Mouse (Mus musculus) heart, embryonic 12.5 days (tissue): ENCODE results near the gene Stat4. TPM values are rescaled to one million over a fixed set of nuclear protein-coding genes. Genes with fewer than 3 reads are reported as not detected.

Source experiments
- ATAC-seq: fragments of 200-750 bp; cut with Nextera tagmentation; 2 replicates; pipeline ENCODE4 v1.8.0; 2017; ENCODE audit warnings: moderate TSS enrichment, moderate library complexity; ENCODE audit not compliant: insufficient number of reproducible peaks, low FRiP score
- H3K27ac ChIP-seq: fragments of 300-500 bp; sonication (generic); 2 replicates; pipeline ENCODE4 v1.5.1; 2016; ENCODE audit warnings: mild to moderate bottlenecking, moderate library complexity; ENCODE audit not compliant: poor library complexity, severe bottlenecking
- H3K27me3 ChIP-seq: fragments of 300-500 bp; sonication (generic); replicated peaks from 2 replicates; pipeline ENCODE4 v1.6.1; 2016; ENCODE audit warnings: mild to moderate bottlenecking, moderate library complexity
- H3K36me3 ChIP-seq: fragments of 300-500 bp; sonication (generic); 2 replicates; pipeline ENCODE4 v1.6.1; 2016; ENCODE audit warnings: mild to moderate bottlenecking, moderate library complexity
- H3K4me1 ChIP-seq: fragments of 300-500 bp; sonication (generic); replicated peaks from 2 replicates; pipeline ENCODE4 v1.6.1; 2016; ENCODE audit warnings: mild to moderate bottlenecking
- H3K4me2 ChIP-seq: fragments of 300-500 bp; sonication (generic); 2 replicates; pipeline ENCODE4 v1.6.1; 2016; ENCODE audit warnings: mild to moderate bottlenecking, moderate library complexity
- H3K4me3 ChIP-seq: fragments of 300-500 bp; sonication (generic); 2 replicates; pipeline ENCODE4 v1.5.1; 2016; ENCODE audit warnings: mild to moderate bottlenecking
- H3K9ac ChIP-seq: fragments of 300-500 bp; sonication (generic); 2 replicates; pipeline ENCODE4 v1.6.1; 2016; ENCODE audit warnings: mild to moderate bottlenecking, moderate library complexity
- H3K9me3 ChIP-seq: fragments of 300-500 bp; sonication (generic); replicated peaks from 2 replicates; pipeline ENCODE4 v1.6.1; 2016; ENCODE audit warnings: mild to moderate bottlenecking, moderate library complexity
- WGBS: fragments of 180-500 bp; shearing (Covaris S2); methylation state at CpG from one replicate; pipeline ENCODE4 v1.1.7; 2016; 5-methylcytosine and 5-hydroxymethylcytosine counted together
- polyA plus RNA-seq: library from polyadenylated mRNA; unstranded; fragments of >200 nt; fragmentation: Nextera tagmentation; extraction: Ambion mirVana; gene quantifications from 2 replicates; pipeline ENCODE4 v1.2.1, GENCODE M21; 2016

Stat4 gene
- polyA plus RNA-seq, 1 experiment from 2014 or later: 2.6 TPM

- Histone ChIP-seq H3K27ac (no peak overlapping the region), H3K9me3 (no peaks in the 10 kb centered on the region), H3K36me3 (peaks cover 15% of the 10 kb centered on the region), H3K9ac (no peak overlapping the region), H3K4me1 (peaks cover 50% of the 10 kb centered on the region), H3K27me3 (no peaks in the 10 kb centered on the region), H3K4me3 (no peak overlapping the region), H3K4me2 (no peak overlapping the region)
- no peak; the same call in 1 of the 2 replicates for ATAC-seq
- WGBS: 46% methylated on average over 12 of the region's 12 CpGs
Measured at GRCm38 (mm10) chr1:52146214-52146970, 159.4 kb downstream of the Stat4 start.

DNA sequence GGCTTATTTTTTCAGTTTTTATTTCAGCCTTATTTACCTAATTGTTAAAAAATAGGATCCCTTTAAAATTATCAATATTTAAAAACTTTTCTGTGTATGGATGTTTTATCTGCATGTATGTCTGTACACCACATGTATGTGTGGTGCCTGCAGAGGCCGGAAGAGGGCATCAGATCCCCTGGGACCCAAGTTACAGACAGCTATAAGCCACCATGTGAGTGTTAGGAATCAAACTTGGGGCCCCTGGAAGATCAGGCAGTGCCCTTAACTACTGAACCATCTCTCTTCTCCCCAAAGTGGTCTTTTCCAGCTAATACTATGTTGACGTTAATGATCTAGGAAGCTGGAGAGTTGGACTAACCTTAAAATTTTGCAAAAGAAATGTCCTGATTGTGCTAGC is 160.5 kb downstream of the Stat4 start:
- H3K9me3 ChIP-seq: no peaks in the 10 kb centered on the region
- H3K27me3 ChIP-seq: no peaks in the 10 kb centered on the region
- H3K4me1 ChIP-seq: peaks cover 41% of the 10 kb centered on the region
- 80% methylated on average over 2 of the region's 2 CpGs for WGBS
- no peak for ATAC-seq
- no peak overlapping the region for H3K4me3 ChIP-seq
- H3K9ac ChIP-seq: no peak overlapping the region
- H3K36me3 ChIP-seq: peaks cover 21% of the 10 kb centered on the region
- H3K27ac ChIP-seq: no peak overlapping the region
- no peak overlapping the region for H3K4me2 ChIP-seq

- no peak overlapping the region for H3K27ac ChIP-seq
- no peak overlapping the region for H3K4me2 ChIP-seq
- H3K36me3 ChIP-seq: peaks cover 21% of the 10 kb centered on the region
Measured at GRCm38 (mm10) chr1:52148178-52148577, 161.2 kb downstream of the Stat4 start.

GRCm38 (mm10) chr1:52148696-52149095 is 161.7 kb downstream of the Stat4 start:
- H3K9me3 ChIP-seq: no peaks in the 10 kb centered on the region
- H3K36me3 ChIP-seq: peaks cover 19% of the 10 kb centered on the region
- H3K4me2 ChIP-seq: no peak overlapping the region
- no peak overlapping the region for H3K4me3 ChIP-seq
- ATAC-seq: no peak
- no peak overlapping the region for H3K9ac ChIP-seq
- 60% methylated on average over 7 of the region's 7 CpGs for WGBS
- no peak overlapping the region for H3K27ac ChIP-seq
- H3K27me3 ChIP-seq: no peaks in the 10 kb centered on the region
- peaks cover 37% of the 10 kb centered on the region for H3K4me1 ChIP-seq

More at GRCm38 (mm10) chr1:52148178-52148577, 161.2 kb downstream of the Stat4 start:
- no peak overlapping the region for H3K9ac ChIP-seq
- H3K9me3 ChIP-seq: no peaks in the 10 kb centered on the region
- WGBS: 39% methylated on average over 7 of the region's 7 CpGs
- no peak for ATAC-seq
- no peaks in the 10 kb centered on the region for H3K27me3 ChIP-seq
- H3K4me3 ChIP-seq: no peak overlapping the region
- H3K4me1 ChIP-seq: peaks cover 40% of the 10 kb centered on the region

DNA sequence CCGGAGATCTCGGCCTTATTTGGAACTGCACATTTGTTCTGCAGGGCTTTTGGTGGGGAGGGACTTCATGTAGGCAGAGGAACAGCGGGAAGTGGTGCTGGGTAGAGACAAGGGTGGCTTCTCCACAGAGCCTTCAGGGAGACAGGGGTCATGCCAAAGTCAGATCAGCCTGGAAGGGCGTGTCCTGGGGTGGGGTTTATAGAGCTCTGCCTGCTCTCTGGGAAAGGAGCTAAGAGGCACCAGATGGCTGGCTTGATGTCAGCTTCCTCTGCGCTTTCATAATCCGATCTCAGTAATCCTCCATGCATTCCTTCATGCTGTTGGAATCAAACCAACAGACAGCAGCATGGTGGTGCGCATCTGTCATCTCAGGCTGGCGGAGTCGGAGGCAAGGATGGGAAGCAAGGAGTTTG is 163.0 kb downstream of the Stat4 start:
- no peak overlapping the region for H3K4me2 ChIP-seq
- H3K27ac ChIP-seq: peak overlapping the region; percentile 73
- H3K9me3 ChIP-seq: no peaks in the 10 kb centered on the region
- H3K4me3 ChIP-seq: no peak overlapping the region
- 41% methylated on average over 9 of the region's 9 CpGs for WGBS
- H3K4me1 ChIP-seq: peaks cover 37% of the 10 kb centered on the region
- no peak overlapping the region for H3K9ac ChIP-seq
- no peaks in the 10 kb centered on the region for H3K27me3 ChIP-seq
- ATAC-seq: 0 out of 2 replicates have a peak, but pooled peaks have one; percentile 14
- H3K36me3 ChIP-seq: peaks cover 18% of the 10 kb centered on the region

- H3K36me3 ChIP-seq: peaks cover 21% of the 10 kb centered on the region
- no peak overlapping the region for H3K9ac ChIP-seq
- H3K27ac ChIP-seq: peak overlapping the region; percentile 73; the same call in 1 of the 2 replicates
Measured at GRCm38 (mm10) chr1:52150676-52151075, 163.7 kb downstream of the Stat4 start.

DNA sequence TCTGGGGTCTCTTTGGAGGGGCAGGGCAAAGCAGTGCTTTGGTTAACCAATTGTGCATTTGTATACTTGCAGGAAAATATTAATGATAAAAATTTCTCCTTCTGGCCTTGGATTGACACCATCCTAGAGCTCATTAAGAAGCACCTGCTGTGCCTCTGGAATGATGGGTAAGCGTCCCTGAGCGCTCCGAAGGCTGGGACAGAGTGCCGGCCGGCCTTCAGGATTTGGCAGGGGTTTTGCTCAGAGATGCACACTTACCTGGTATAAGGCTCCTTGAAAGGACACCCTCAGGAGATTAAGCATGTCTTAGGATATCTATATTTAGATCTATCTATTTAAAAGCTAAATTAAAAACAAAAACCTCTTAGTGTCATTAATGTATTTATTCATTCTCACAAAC is 164.2 kb downstream of the Stat4 start:
- Histone ChIP-seq H3K27ac (peak overlapping the region; percentile 73; the same call in 1 of the 2 replicates), H3K4me2 (no peak overlapping the region; the same call in 1 of the 2 replicates), H3K4me3 (no peak overlapping the region), H3K9me3 (no peaks in the 10 kb centered on the region), H3K4me1 (peaks cover 37% of the 10 kb centered on the region), H3K9ac (no peak overlapping the region), H3K27me3 (no peaks in the 10 kb centered on the region), H3K36me3 (peaks cover 21% of the 10 kb centered on the region)
- no peak for ATAC-seq
- 87% methylated on average over 5 of the region's 5 CpGs for WGBS

More at GRCm38 (mm10) chr1:52150676-52151075, 163.7 kb downstream of the Stat4 start:
- H3K4me3 ChIP-seq: no peak overlapping the region
- peaks cover 37% of the 10 kb centered on the region for H3K4me1 ChIP-seq
- no peaks in the 10 kb centered on the region for H3K9me3 ChIP-seq
- H3K4me2 ChIP-seq: peak overlapping the region; percentile 3; the same call in 1 of the 2 replicates
- ATAC-seq: peak; percentile 85
- H3K27me3 ChIP-seq: no peaks in the 10 kb centered on the region
- WGBS: 25% methylated on average over 11 of the region's 11 CpGs

DNA sequence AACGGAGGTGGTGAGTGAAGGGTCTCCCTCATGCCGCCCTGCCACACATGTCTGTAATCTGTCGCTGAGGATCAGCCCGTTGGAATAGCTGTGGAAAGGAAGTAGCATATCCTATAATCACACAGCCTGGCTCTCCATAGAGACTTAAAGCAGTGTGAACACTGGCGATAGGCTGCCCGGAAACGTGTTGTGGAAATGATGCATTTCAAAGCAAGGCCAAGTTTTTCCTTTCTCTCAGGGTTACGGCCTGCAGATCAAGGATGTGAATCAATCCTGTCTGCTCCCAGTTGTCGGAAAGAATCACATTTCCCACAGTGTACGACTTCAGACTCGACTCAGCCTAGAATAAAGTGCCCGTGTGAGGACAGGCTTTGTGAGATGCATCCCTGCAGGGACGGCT is 165.4 kb downstream of the Stat4 start:
- no peaks in the 10 kb centered on the region for H3K9me3 ChIP-seq
- peak; percentile 73 for ATAC-seq
- peaks cover 35% of the 10 kb centered on the region for H3K4me1 ChIP-seq
- no peak overlapping the region for H3K4me3 ChIP-seq
- H3K27ac ChIP-seq: peak overlapping the region; percentile 88
- H3K27me3 ChIP-seq: no peaks in the 10 kb centered on the region
- H3K9ac ChIP-seq: no peak overlapping the region
- H3K4me2 ChIP-seq: no peak overlapping the region
- H3K36me3 ChIP-seq: peaks cover 25% of the 10 kb centered on the region
- WGBS: 57% methylated on average over 13 of the region's 13 CpGs

GRCm38 (mm10) chr1:52152936-52153335 is 166.0 kb downstream of the Stat4 start:
- WGBS: 39% methylated on average over 3 of the region's 3 CpGs
- no peak for ATAC-seq
- peaks cover 31% of the 10 kb centered on the region for H3K4me1 ChIP-seq
- H3K36me3 ChIP-seq: peaks cover 31% of the 10 kb centered on the region
- H3K4me2 ChIP-seq: no peak overlapping the region
- H3K4me3 ChIP-seq: no peak overlapping the region
- no peaks in the 10 kb centered on the region for H3K27me3 ChIP-seq
- H3K9me3 ChIP-seq: no peaks in the 10 kb centered on the region
- peak overlapping the region; percentile 88 for H3K27ac ChIP-seq
- no peak overlapping the region for H3K9ac ChIP-seq

DNA sequence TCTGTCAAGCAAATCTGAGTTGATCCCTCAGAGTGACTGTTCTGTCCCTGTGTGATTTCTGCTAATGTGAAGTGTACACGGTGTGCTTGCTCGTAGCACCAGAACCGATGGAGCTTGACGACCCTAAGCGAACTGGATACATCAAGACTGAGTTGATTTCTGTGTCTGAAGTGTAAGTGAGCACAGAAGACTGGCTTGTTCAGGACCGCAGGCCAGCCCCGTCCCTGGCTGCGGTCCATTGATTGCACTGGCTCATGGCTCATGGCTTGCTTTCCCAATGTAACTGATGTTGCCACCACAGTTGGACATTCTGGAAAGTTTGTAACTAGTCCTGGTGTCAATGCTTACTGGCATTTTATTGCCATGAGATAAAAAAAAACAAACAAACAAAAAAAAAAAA is 167.9 kb downstream of the Stat4 start:
- Histone ChIP-seq H3K27me3 (no peaks in the 10 kb centered on the region), H3K4me1 (peaks cover 17% of the 10 kb centered on the region), H3K4me3 (no peak overlapping the region), H3K27ac (no peak overlapping the region), H3K9ac (no peak overlapping the region), H3K4me2 (no peak overlapping the region), H3K9me3 (no peaks in the 10 kb centered on the region), H3K36me3 (peaks cover 31% of the 10 kb centered on the region)
- 86% methylated on average over 8 of the region's 8 CpGs for WGBS
- ATAC-seq: no peak

DNA sequence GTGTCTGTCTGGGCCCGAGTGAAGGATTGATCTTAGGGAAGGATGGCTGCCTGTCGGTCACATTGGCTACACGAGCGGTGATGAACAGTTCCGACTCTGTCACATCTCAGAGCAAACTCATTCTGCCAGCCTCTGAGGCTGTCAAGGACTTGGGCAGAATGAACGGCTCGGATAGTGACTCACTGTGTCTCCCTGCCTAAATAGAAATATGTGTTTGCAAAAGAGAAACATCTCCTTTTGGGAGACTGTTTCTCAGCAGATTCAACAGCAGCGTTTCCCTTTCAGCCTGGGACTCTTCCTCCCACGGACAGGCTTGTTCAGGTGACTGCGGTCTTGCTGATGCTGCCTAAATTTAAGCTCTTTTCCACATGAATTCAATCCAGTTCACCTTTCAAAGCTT is 169.4 kb downstream of the Stat4 start:
- 83% methylated on average over 10 of the region's 10 CpGs for WGBS
- H3K9me3 ChIP-seq: no peaks in the 10 kb centered on the region
- H3K27ac ChIP-seq: no peak overlapping the region
- no peaks in the 10 kb centered on the region for H3K27me3 ChIP-seq
- ATAC-seq: no peak
- H3K4me1 ChIP-seq: 0 out of 2 replicates have a peak, but pooled peaks cover 3% of the 10 kb centered on the region
- H3K36me3 ChIP-seq: peaks cover 30% of the 10 kb centered on the region
- no peak overlapping the region for H3K4me2 ChIP-seq
- no peak overlapping the region for H3K9ac ChIP-seq
- H3K4me3 ChIP-seq: no peak overlapping the region
